Mouse (Mus musculus) testis, postnatal 14 days (tissue): Measurements from ENCODE around the gene Tnk2.

Source experiments
- DNase-seq: peaks from one replicate; pipeline ENCODE4 v3.0.0; 2021; ENCODE audit warnings: low spot score

Gene Tnk2

DNA sequence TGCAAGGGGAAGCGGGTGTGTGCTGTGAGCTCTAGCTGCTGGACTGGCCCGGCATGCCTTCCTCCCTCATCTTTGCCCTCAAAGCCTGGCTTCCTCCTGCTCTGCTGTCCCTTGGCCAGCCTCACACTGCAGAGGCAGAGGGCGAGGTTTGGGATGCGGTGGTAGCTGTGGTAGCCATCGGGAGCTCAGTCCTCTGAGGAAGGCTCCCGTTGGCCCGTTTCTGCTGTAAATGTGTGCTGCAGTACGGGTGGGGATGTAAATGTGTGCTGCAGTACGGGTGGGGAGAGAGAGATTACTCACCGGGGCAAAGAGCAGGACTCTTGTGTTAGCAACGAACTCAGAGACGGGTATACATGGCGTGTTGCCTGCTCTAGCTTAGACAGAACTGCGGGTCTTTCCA lies 35.1 kb downstream of the Tnk2 start:
- DNase-seq, result peak; percentile 3

GRCm38 (mm10) chr16:32679976-32680375 lies 36.3 kb downstream of the Tnk2 start:
- DNase-seq, result no peak

DNA sequence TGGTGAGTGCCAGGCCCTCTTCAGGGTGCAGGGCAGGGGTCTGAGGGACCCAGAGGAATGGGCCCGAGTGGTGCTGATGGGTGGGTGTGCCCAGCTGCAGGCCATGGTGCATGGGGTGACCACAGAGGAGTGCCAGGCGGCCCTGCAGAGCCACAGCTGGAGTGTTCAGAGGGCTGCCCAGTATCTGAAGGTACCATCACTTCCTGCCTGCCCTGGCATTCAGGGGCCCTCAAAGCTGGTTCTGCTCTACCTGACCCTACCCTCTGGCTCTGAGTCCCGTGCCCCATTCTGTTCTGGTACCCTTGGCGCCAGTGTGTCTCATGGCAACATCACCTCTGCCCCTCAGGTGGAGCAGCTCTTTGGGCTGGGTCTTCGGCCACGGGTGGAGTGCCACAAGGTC lies 37.1 kb downstream of the Tnk2 start:
- no peak for DNase-seq

DNA sequence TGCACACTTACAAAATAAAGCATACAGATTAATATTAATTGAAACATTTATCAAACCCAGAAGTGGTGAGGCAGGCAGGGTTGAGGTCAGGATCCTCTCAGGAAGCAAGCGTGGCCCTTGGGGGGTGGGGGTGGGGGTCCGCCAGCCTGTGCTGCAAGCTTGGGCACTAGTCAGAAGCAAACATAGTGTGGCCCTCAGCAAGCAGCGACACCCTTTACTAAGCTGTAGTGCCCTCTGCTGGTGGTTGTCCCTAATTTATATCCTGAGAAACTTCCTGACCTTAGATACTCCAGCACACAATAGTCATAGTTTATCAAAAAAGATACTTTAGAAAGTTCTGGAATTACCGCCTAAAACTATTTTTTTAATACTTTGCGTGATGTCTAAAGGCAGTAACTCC lies 38.5 kb downstream of the Tnk2 start:
- DNase-seq, result no peak

GRCm38 (mm10) chr16:32682841-32683240 lies 39.2 kb downstream of the Tnk2 start:
- DNase-seq, result no peak

DNA sequence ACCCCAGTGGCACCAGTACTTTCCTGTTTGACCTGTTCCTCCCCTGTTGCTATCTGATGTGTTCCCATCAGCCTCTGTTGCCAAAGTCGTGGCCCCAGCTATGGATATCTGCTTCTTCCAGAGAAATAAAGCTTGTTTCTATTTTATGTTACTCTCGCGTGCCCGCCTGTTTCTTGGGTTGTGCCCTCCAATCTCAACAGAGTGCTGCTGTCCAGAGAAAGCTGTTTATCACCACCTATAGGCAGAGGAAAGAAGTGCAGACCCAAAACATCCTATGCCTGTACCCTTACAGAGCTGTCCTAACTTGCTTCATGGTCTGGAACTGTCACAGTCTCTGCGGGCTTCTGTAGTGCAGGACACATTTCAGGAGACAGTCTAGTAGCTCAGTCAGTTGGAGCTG lies 39.7 kb downstream of the Tnk2 start:
- peak; percentile 56 for DNase-seq

DNA sequence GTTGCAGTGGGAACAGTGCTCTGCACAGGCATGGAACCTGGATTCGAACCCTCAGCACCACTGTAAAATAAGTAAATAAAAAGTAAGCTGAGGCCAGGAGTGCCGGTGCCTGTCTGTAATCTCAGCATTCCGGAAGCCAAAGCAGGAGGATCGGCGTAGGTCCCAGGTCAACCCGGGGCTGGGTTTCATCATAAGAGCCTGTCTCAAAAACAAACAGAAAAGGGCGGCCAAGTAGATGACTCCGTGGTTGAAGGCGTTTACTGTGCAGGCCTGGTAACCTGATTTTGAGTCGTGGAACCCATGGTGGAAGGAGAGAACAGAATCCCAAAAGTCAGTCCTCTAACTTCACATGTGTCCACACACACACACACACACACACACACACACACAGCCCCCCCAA lies 41.7 kb downstream of the Tnk2 start:
- no peak for DNase-seq

- DNase-seq, result no peak
Observed at GRCm38 (mm10) chr16:32685998-32686397, 42.3 kb downstream of the Tnk2 start.

- DNase-seq, result no peak
Observed at GRCm38 (mm10) chr16:32687221-32687620, 43.5 kb downstream of the Tnk2 start.

DNA sequence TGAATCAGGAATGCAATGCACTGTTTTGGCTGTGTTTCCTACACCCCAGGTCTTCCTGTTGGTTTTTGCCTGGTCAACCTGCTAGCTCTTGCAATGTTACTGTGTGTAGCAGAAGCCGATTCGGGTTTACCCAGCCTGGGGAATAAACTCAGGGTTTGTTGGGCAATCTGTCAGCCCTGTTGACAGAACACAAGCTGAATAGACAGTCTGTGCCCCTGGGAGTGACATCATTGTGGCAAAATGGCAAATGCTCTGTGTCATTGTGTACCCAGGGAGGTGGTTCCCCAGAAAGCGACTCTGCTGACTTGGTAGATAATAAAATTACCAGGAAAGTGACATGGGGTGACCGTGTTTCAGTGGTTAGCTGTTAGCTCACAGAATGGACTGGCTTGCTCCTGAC lies 45.1 kb downstream of the Tnk2 start:
- no peak for DNase-seq

DNA sequence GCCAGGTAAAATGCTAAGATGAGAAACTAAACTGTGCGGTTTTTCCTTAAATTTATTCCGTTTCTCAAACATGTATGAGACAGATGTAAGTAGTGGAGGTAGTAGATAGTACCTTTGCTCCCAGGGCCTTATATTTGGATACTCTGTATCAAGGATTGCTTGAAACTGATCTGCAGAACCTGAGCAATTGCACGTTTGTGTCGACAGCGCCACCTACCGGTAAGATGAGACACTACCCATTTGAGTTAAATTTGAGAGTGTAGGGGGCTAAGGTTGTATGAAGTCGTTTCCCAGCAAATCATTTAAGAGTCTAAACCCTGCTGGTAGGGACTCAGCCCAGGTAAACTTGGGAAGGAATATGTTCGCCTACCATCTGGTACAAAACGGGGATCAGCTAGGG lies 45.8 kb downstream of the Tnk2 start:
- DNase-seq, result peak; percentile 74

- DNase-seq, result no peak
Observed at GRCm38 (mm10) chr16:32696841-32697464, 53.3 kb downstream of the Tnk2 start.

DNA sequence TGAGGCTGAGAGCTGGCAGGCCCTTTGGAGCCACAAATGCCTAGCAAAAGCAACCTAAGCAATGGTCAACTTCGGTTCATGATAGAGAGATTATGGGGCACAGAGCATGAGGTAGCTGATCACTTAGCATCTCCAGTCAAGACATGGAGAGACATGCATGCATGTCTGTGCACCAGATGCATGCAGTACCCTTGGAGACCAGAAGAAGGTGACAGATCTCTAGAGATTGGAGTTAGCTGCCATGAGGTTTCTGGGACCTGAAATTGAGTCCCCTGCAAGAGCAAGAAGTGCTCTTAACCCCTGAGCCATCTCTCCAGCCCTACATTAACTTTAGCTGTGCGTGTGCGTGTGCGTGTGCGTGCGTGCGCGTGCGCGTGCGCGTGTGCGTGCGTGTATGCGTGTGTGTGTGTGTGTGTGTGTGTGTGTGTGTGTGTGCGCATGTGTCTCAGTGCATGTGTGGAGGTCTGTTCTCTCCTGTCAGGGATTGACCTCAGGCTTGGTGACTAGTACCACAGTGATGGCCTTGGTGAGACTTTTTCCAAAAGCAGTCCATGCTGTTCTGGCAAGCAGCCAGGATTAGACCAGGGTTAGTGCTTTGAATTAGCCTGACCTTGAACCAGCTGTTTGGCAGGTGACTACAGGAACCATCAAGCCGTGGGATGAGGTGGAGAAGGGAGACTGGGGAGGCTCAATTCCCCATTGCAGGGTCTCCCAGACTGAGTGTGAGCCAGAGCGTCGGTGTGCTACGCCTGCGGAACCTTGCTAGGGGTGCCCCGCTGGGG lies 54.2 kb downstream of the Tnk2 start:
- DNase-seq, result no peak

DNA sequence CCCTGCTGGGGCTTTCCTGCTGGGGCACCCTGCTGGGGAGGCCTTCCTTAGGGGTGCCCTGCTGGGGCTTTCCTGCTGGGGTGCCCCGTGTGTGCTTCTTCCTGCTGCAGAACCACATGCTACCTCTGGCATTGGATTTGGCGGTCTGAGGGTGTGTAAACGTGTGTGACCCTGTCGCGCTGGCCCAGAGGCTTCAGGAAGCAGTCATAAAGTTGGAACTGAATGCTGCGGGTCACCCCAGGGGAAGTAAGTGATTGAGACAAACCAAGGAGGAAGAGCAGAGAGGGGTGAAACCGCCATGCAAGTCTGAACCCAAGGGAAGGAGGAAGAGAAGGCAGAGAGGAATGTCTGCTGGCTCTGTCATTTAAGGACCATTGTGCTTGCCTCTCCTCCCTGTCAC lies 54.9 kb downstream of the Tnk2 start:
- DNase-seq, result no peak

GRCm38 (mm10) chr16:32703312-32703912 lies 59.7 kb downstream of the Tnk2 start:
- DNase-seq, result no peak

DNA sequence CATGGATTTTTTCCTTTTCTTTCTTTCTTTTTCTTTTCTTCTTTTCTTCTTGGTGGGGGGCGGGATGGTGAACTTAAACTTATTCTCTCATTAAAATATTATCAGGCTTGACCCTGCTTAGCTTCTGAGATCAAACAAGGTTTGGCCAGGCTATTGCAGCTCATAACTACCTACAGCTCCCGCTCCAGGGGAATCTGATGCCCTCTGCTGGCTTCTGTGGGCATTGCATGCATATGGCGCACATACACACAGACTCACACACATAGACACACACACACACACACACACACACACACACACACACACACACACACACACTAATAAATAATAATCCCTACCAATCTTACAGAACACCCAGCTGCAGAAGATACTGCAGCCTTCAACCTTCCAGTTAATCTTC lies 61.9 kb downstream of the Tnk2 start:
- DNase-seq, result no peak

GRCm38 (mm10) chr16:32707111-32707823 lies 63.6 kb downstream of the Tnk2 start:
- no peak for DNase-seq

GRCm38 (mm10) chr16:32707824-32708456 lies 64.3 kb downstream of the Tnk2 start:
- no peak for DNase-seq

- no peak for DNase-seq
Observed at GRCm38 (mm10) chr16:32708457-32709033, 64.9 kb downstream of the Tnk2 start.

DNA sequence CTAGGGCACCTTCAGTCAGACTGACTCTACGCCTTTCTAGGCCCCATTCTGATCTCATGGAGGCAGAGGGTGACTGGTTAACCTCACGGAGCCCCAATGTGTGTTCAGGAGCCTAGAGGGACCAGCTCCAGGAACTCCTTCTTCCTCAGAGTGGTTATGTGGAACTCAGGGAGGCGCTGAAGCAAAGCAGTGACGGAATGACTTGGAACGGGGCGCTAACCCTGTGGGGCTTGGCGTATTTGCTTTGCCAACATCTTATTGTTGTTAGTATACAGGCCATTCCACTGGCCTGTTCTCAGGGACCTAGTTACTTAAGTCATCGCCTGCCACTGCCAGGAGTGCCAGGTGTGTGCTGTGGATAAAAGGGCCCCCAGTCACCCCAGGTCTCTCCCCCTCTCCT lies 65.4 kb downstream of the Tnk2 start:
- no peak for DNase-seq

GRCm38 (mm10) chr16:32710426-32711070 lies 66.9 kb downstream of the Tnk2 start:
- no peak for DNase-seq
